Mouse (Mus musculus): ENCODE data around the gene Adam1b. TPM values are rescaled to one million over a fixed set of nuclear protein-coding genes. Genes with fewer than 3 reads are reported as not detected.

Gene Adam1b
- not detected in 2 replicates for polyA plus RNA-seq (2012; rRNA removed)

DNA sequence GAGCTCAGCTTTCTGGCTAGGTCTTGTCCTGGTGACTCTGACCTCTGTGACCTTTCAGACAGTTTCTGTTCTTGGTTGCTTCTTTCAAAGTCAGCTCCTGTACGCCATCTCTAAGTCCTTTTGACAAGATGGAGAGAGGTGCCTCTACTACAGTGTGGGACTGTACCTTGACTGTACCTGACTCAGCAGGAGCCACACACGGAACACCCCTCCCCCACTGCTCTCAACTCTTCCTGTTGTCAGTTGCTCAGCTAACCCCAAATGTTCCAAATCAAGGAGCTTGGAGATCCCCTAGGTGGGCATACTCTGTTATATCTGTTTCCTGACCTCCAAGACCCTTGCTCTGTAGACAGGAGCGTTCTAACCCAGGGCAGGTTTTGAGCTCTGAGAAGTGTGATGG, at the start of gene Adam1b:
Adam1b (minus strand) TSS at position 205 of the 400 bp plus-strand sequence.

DNA sequence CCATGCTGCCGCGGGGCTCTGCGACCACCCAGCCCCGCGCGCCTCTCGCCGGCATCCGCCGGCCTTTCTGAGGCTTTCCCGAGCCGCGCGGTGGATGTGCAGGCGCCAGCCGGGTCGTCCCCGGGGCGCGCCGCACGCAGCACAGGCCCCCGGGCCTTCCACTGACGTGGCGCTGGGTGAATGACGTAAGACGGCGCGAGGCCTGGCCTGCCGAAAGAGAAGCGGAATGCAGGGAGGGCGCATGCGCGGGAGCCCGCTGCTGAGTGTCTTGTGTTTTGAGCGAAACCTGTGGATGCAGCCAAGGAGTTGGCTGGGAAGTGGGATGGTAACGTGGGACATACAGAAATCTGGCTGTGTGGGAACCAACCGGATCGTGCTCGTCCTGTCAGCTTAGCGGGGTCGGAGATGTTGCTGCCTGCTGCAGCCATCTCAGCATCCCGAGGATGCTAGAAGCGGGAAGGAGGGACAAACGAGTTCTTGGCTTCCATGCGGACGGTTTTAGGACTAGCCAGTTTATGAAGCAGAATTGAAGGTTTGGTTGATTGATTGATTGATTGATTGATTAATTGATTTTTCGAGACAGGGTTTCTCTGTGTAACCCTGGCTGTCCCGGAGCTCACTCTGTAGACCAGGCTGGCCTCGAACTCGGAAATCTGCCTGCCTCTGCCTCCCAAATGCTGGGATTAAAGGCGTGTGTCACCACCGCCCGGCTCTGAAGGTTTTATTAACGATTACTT, 42.7 kb upstream of the Adam1b start, which contains the start of gene Mapkapk5:
Mapkapk5 (minus strand) TSS at position 113 of the 737 bp plus-strand sequence.

DNA sequence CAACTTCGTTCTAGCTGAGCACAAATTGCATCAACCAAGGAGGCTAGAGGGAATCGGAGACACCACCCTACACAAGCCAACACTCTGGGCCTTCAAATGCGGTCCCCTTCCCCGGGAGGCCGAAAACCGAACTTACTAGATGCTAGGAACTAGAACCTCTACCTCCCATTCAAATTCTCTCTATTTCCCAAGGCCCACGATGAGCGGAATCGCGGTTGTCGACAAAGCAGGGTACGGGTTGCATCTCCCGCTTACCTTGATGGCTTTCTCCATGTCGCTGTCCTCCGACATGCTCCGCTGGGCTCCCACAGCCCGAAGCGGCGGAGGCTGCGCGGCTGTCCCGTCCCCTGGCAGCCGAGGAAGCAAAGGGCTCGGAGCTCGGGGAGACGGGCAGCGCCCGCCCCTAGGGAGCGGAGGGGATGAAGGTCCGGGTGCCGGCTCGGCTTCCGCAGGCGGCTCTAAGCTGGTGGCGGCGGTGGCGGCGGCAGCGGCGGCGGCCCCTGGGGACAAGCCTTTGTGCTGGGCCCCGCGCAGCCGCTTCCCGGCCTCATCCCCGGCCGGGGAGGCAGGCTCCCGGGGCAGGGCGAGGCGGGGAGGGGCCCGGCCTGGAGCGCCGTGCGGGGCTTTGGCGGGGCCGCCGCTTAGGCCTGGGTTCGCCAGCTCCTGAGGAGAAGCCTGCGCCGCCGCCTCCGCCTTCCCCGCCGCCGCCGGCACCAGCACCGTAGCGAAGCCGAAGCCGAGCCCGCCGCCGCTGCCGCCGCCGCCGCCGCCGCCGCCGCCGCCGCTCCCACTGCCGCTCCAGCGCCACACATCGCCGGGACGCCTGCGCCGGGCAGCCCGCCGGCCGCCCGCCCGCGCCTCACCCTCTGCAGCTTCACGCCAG, 41.9 kb upstream of the Adam1b start, which contains the start of the genes Adam1a and Gm42878:
Adam1a (minus strand) TSS at position 573 of the 883 bp plus-strand sequence.
Gm42878 (minus strand) TSS at position 573 of the 883 bp plus-strand sequence.

GRCm38 (mm10) chr5:121452026-121452869, 51.0 kb downstream of the Adam1b start, which contains the start of gene Erp29:
Erp29 (minus strand) TSS chr5:121452506.

DNA sequence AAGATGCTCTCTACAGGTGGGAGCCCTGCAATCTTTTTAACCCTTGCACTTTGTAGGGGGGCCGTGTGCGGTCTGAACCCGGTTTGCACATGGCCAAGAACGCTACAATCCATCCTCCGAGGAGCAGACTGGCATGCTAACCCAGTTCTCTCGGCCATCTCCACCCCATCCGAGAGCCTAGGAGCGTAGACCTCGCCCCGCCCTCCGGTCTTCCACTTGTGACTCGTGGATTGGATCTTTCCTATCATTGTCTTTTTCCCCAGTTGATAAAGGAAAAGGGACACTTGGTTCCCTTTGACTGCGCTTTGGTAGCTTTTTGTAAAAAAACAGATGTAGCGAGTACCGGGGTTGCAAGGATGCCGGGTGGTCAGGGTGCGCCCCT, 51.6 kb downstream of the Adam1b start, which contains the start of gene Tmem116:
Tmem116 (plus strand) TSS at position 250 of the 382 bp plus-strand sequence.

Other genes starting within 250 kb of the Adam1b start
- 18.3 and 21.0 TPM in 2 replicates for gene Trafd1, start 117.8 kb downstream of the Adam1b start, polyA plus RNA-seq (2012; rRNA removed)
- gene Naa25, start 105.5 kb downstream of the Adam1b start, polyA plus RNA-seq (2012; rRNA removed): 9.0 and 10.4 TPM in 2 replicates
- gene Tmem116, start 51.5 kb downstream of the Adam1b start, polyA plus RNA-seq (2012; rRNA removed): 0.63 TPM in 2 replicates
- gene Erp29, start 50.9 kb downstream of the Adam1b start, polyA plus RNA-seq (2012; rRNA removed): 71.5 and 73.7 TPM in 2 replicates
- gene Adam1a, start 42.0 kb upstream of the Adam1b start, polyA plus RNA-seq (2012; rRNA removed): 1.7 and 1.9 TPM in 2 replicates
- gene Gm42878, start 42.0 kb upstream of the Adam1b start, polyA plus RNA-seq (2012; rRNA removed): 0.03 and 0.16 TPM in 2 replicates
- 47.6 and 51.3 TPM in 2 replicates for gene Mapkapk5, start 42.5 kb upstream of the Adam1b start, polyA plus RNA-seq (2012; rRNA removed)
- 150 and 155 TPM in 2 replicates for gene Aldh2, start 90.4 kb upstream of the Adam1b start, polyA plus RNA-seq (2012; rRNA removed)
- 0.75 and 1.2 TPM in 2 replicates for gene Acad12, start 115.5 kb upstream of the Adam1b start, polyA plus RNA-seq (2012; rRNA removed)
- 1.4 and 1.7 TPM in 2 replicates for gene Acad10, start 157.1 kb upstream of the Adam1b start, polyA plus RNA-seq (2012; rRNA removed)
- gene Brap, start 157.1 kb upstream of the Adam1b start, polyA plus RNA-seq (2012; rRNA removed): 12.3 and 13.2 TPM in 2 replicates
- gene Atxn2, start 207.9 kb upstream of the Adam1b start, polyA plus RNA-seq (2012; rRNA removed): 20.8 and 24.5 TPM in 2 replicates